Mouse (Mus musculus) thymus, adult 2 months (tissue): Measurements from ENCODE around the gene Rab17.

Experiments
- CTCF ChIP-seq: fragments of 200-500 bp; IDR thresholded peaks from 2 replicates; pipeline ENCODE4 v1.5.1; 2012; ENCODE audit warnings: mild to moderate bottlenecking, control low read depth, low read length, moderate library complexity, borderline replicate concordance; ENCODE audit not compliant: control insufficient read depth, poor library complexity, insufficient read depth; ENCODE audit errors: extremely low read depth
- POLR2A ChIP-seq: fragments of 200-500 bp; IDR thresholded peaks from 2 replicates; pipeline ENCODE4 v1.6.1; 2012; ENCODE audit warnings: mild to moderate bottlenecking, low read length, control low read depth, moderate library complexity; ENCODE audit not compliant: control insufficient read depth, poor library complexity, insufficient read depth; ENCODE audit errors: extremely low read depth

GRCm38 (mm10) chr1:90999911-91000601, 30.6 kb upstream of the Rab17 start:
- TF ChIP-seq CTCF, result no peak
- no peak for TF ChIP-seq POLR2A
